Mouse (Mus musculus) testis, adult 2 months (tissue): ENCODE results near the gene Ubox5. TPM values are rescaled to one million over a fixed set of nuclear protein-coding genes. Genes with fewer than 3 reads are reported as not detected.

Source experiments
- H3K27ac ChIP-seq: fragments of 200-500 bp; 2 replicates; pipeline ENCODE4 v1.5.1; 2012; ENCODE audit warnings: low read depth, low read length; ENCODE audit not compliant: control insufficient read depth, insufficient read depth
- H3K27me3 ChIP-seq: fragments of 200-500 bp; 2 replicates; pipeline ENCODE4 v1.6.1; 2012; ENCODE audit warnings: mild to moderate bottlenecking, low read length, moderate library complexity; ENCODE audit not compliant: control insufficient read depth, insufficient read depth
- H3K36me3 ChIP-seq: fragments of 200-500 bp; 2 replicates; pipeline ENCODE4 v1.6.1; 2012; ENCODE audit warnings: mild to moderate bottlenecking, low read length; ENCODE audit not compliant: control insufficient read depth, insufficient read depth
- H3K4me1 ChIP-seq: fragments of 200-500 bp; 2 replicates; pipeline ENCODE4 v1.6.1; 2012; ENCODE audit warnings: low read length; ENCODE audit not compliant: control insufficient read depth, insufficient read depth
- H3K4me3 ChIP-seq: fragments of 200-500 bp; 2 replicates; pipeline ENCODE4 v1.5.1; 2012; ENCODE audit warnings: low read depth, mild to moderate bottlenecking, low read length, moderate library complexity, mixed read lengths; ENCODE audit not compliant: control insufficient read depth
- CTCF ChIP-seq: fragments of 200-500 bp; IDR thresholded peaks from 2 replicates; pipeline ENCODE4 v1.5.1; 2012; ENCODE audit warnings: low read depth, mild to moderate bottlenecking, inconsistent platforms, low read length, moderate library complexity; ENCODE audit not compliant: control insufficient read depth, insufficient read depth, insufficient replicate concordance
- POLR2A ChIP-seq: fragments of 200-500 bp; IDR thresholded peaks from 2 replicates; pipeline ENCODE4 v1.6.1; 2012; ENCODE audit warnings: low read depth, mild to moderate bottlenecking, inconsistent platforms, low read length, moderate library complexity; ENCODE audit not compliant: control insufficient read depth
- polyA plus RNA-seq: library from polyadenylated mRNA; depleted of rRNA; stranded (reverse); fragments of >200 nt; gene quantifications from 2 replicates; pipeline ENCODE4 v1.2.3, GENCODE M21; 2012

Ubox5 gene
- polyA plus RNA-seq, 1 experiment = 7.7 TPM

DNA sequence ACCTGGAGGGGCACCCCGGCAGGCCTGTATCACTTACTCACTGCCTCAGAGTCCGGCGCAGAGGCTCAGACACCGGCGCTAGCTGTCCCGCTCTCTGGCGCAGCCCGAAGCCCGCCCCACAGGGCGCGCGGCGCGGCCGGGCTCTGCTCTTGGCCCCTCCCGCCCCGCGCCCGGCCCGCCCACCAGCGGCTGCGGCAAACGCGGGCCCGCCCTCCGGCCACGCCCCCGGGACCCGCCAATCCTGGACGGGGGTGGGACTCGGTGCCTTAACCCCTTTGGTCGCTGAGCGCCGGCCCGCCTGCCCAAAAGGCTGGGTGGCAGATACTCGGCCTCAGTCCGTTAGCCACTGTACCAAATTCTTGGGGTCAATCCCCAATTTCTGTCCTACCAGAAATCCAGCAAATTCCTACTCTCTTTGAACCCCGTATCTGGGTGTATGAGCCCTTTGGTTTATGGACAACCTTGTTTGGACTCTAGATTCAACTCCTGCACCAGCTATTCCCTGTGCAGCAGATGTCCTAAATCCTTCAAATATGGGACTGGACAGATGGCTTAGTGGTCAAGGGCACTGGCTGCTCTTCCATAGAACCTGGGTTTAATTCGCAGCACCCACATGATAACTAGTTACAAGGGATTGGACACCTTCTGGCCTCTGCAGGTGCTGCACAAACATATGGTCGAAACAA, 13.0 kb upstream of the Ubox5 start, which contains the start of gene Lzts3:
Lzts3 (minus strand) TSS at position 120 of the 686 bp plus-strand sequence.
- Histone ChIP-seq H3K27me3 (no peaks in the 10 kb centered on the region), H3K4me1 (peaks cover 10% of the 10 kb centered on the region), H3K27ac (no peak within 1 kb of the TSS), H3K36me3 (no peaks in the 10 kb centered on the region), H3K4me3 (peak within 1 kb of the TSS; percentile 87)
- no peak for TF ChIP-seq CTCF
- peak; percentile 42; the same call in 1 of the 2 replicates for TF ChIP-seq POLR2A

DNA sequence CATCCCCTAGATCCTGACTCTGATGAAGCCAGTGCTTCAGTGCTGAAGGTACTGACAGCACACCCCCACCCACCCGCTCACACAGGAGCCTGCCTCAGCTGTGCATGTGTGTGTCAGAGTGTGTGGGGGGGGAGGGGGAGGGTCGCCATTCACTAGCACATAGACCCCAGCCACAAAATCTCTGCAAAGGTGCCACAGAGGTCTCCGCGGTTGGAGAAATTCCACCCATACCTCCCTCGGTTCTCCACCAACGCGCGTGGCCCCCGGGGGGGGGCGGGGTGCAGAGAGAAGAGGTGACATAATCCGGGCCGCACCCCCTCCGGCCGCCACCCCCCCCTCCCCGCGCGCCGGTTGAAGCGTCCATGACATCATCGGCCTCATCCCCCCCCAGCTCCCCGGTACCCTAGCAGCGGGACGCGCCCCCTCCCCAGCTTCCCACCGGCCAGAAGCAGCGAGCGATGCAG, 12.4 kb upstream of the Ubox5 start:
- H3K4me3 ChIP-seq = peak overlapping the region; percentile 87
- no peak for TF ChIP-seq CTCF
- TF ChIP-seq POLR2A = no peak
- no peaks in the 10 kb centered on the region for H3K27me3 ChIP-seq
- peaks cover 12% of the 10 kb centered on the region for H3K4me1 ChIP-seq
- H3K36me3 ChIP-seq = no peaks in the 10 kb centered on the region
- H3K27ac ChIP-seq = no peak overlapping the region

- TF ChIP-seq POLR2A = no peak
- TF ChIP-seq CTCF = no peak
- H3K36me3 ChIP-seq = no peaks in the 10 kb centered on the region
- no peaks in the 10 kb centered on the region for H3K27me3 ChIP-seq
- no peak overlapping the region for H3K4me3 ChIP-seq
- H3K4me1 ChIP-seq = peaks cover 12% of the 10 kb centered on the region
- H3K27ac ChIP-seq = no peak overlapping the region
These were observed 11.7 kb upstream of the Ubox5 start for GRCm38 (mm10) chr2:130641351-130642025.

DNA sequence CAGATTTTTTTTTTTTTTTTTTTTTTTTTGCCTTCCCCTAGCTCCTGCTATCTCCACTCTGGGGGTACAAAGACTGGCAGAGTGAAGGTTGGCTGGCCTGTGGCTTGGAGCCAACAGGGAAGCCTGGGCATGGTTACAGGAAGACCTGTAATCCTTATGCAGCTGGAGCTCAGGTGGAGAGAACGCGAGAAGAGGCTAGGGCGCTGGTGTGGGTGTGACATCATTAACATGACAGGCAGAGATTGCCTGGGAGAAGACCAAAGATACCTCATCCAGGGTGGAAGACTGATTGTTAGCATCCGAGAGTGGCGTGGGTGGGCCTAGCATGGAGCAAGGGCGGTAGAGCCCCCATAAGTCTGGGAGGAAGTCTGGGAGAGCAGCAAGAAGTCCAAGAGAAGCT, 9.4 kb upstream of the Ubox5 start:
- Histone ChIP-seq H3K36me3 (no peaks in the 10 kb centered on the region), H3K27me3 (no peaks in the 10 kb centered on the region), H3K27ac (no peak overlapping the region), H3K4me1 (peaks cover 17% of the 10 kb centered on the region), H3K4me3 (no peak overlapping the region)
- TF ChIP-seq CTCF (no peak), POLR2A (no peak)

DNA sequence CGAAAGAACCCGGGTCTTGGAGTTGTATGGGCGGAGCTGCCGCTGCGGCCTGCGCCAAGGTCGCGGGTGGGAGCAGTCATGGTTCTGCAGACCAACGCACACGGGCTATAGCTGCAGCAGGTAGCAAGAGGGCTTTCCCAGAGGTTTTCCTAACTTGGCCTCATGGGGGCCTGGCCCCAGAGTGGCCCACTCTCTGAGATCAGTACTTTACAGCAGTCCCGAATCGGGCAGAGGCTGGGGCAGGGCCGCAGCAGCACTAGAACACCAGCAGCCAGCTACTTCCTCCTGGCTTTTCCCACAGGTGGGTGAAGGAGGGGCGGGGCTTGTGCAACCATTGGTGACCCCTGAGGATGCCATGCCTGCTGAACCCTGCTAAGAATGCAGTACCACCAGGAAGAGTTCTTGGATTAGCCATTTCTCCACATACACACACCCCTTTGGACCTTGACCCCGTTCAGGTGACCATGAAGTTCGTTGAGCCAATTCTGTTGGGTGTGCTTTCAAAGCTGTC, 8.3 kb upstream of the Ubox5 start:
- no peaks in the 10 kb centered on the region for H3K36me3 ChIP-seq
- TF ChIP-seq POLR2A (no peak), CTCF (no peak)
- H3K27ac ChIP-seq = no peak overlapping the region
- peaks cover 21% of the 10 kb centered on the region for H3K4me1 ChIP-seq
- H3K4me3 ChIP-seq = no peak overlapping the region
- no peaks in the 10 kb centered on the region for H3K27me3 ChIP-seq

DNA sequence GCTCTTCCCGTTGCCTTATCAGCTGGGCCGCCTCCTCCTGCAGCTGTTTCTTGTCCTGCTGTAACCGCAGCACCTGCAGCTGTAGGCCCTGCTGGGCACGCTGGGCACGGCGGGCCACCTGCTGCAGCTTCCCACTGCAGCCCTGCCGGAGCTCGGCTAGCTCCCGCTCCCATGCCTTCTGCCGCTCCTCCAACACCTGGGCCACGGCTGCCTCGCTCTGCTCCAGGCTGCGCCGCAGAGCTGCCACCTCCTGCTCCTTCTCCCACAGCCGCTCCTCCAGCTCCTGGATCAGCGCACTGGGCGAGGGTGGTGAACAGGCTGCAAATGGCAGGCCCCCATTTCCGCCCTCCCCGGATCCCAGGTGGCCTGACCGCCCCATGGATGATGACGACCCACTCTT, 6.0 kb upstream of the Ubox5 start:
- Histone ChIP-seq H3K4me3 (no peak overlapping the region), H3K4me1 (peaks cover 12% of the 10 kb centered on the region), H3K36me3 (no peaks in the 10 kb centered on the region), H3K27me3 (no peaks in the 10 kb centered on the region), H3K27ac (no peak overlapping the region)
- TF ChIP-seq POLR2A (no peak), CTCF (no peak)

DNA sequence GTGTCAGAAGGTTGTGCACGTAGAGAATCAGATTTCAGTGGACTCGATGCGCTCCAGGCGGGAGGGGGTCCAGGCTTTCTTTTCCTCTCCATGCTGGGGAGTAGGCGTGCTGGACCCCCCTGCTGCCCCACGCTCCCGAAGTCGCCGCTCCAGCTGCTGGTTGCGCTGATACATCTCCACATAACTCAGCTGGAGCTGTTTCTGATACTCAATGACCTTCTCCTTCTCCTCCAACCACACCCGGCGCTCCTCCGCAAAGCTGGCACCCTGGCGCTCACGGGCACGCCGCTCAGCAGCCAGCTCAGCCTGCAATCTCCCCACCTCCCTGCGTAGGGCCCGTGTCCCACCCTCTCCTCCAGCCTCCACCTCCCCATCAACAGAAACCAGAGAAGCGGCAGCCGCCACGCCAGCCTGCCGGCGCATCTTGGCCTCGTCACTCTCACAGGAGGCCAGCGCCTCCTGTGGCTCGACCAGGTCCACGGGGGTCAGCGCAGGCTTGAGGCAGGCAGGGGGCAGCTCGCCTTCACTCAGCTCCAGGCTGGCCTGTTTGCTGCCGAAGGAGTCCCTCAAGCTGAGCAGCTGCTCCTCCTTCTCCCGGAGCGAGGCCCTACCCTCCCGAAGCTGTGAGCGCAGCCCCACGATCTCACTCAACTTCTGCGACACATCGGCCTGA, 5.0 kb upstream of the Ubox5 start:
- Histone ChIP-seq H3K4me1 (peaks cover 12% of the 10 kb centered on the region), H3K36me3 (no peaks in the 10 kb centered on the region), H3K4me3 (peak overlapping the region; percentile 24), H3K27ac (no peak overlapping the region), H3K27me3 (no peaks in the 10 kb centered on the region)
- TF ChIP-seq POLR2A = no peak
- no peak for TF ChIP-seq CTCF
